Mouse (Mus musculus) left cerebral cortex, postnatal 36 days (tissue): Measurements from ENCODE around the gene Timp4. TPM values are rescaled to one million over a fixed set of nuclear protein-coding genes. Genes with fewer than 3 reads are reported as not detected.
"Not testable (repeated sequence)": the region's sequence is repeated elsewhere in the genome, so short reads cannot be mapped to it uniquely, and the experiment has no call there.

Source experiments
- DNase-seq, 2 experiments: peaks; one replicate each; pipeline ENCODE4 v3.0.0; 2021 to 2022; ENCODE audit warnings: low spot score in 2 of 2, mixed read lengths in 1 of 2
- intact Hi-C: fragments of 180-260 bp; cut with DNase I; formaldehyde crosslinking; loops from one replicate; pipeline ENCODE4 v1.15.1; 2025
- total RNA-seq, 2 experiments: library from RNA; stranded (reverse); gene quantifications; 2 replicates each; pipeline ENCODE4 v1.2.3; 2021

Gene Timp4
- total RNA-seq, 2 experiments from 2014 or later, result 17.2 to 18.5 TPM

GRCm38 (mm10) chr6:115267916-115268315 is 15.9 kb upstream of the Timp4 start:
- intact Hi-C loops, result loop anchor here (1.0 to 5.0 kb wide), 2 partner anchors 40 to 221 kb away; no protein-coding TSS in a partner anchor
- DNase-seq, result peak; percentile 48 to 74

GRCm38 (mm10) chr6:115266791-115267190 is 14.8 kb upstream of the Timp4 start:
- DNase-seq, result no peak
- intact Hi-C loops, result loop anchor here (5.0 kb wide), 1 partner anchor 219 kb away; no protein-coding TSS in a partner anchor

- DNase-seq, result no peak
- intact Hi-C loops, result no loop called here
Observed at GRCm38 (mm10) chr6:115260507-115260906, 8.5 kb upstream of the Timp4 start.

DNA sequence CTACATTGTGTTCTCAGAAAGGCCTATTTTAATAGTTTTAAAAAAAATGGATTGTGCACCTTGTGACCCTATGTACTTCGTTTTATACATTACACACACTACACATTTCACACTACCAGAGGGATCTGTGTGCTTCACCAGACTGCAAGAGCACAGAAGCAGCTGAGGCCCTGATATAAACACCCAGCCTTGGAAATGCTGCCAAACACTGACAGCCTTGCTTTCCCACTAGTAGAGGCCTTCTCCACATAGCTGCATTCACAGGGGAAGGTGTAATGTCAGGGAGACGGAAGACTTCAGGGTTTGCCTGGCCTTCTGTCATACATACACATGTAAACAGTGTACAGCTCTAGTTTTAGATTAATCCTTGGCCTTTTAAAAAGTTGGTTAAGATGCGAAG is 3.2 kb upstream of the Timp4 start:
- intact Hi-C loops, result no loop called here

GRCm38 (mm10) chr6:115251531-115251985 is 447 bp downstream of the Timp4 start:
- DNase-seq, result no peak
- intact Hi-C loops, result no loop called here

More for the DNA sequence above, 3.2 kb upstream of the Timp4 start:
- no peak for DNase-seq

DNA sequence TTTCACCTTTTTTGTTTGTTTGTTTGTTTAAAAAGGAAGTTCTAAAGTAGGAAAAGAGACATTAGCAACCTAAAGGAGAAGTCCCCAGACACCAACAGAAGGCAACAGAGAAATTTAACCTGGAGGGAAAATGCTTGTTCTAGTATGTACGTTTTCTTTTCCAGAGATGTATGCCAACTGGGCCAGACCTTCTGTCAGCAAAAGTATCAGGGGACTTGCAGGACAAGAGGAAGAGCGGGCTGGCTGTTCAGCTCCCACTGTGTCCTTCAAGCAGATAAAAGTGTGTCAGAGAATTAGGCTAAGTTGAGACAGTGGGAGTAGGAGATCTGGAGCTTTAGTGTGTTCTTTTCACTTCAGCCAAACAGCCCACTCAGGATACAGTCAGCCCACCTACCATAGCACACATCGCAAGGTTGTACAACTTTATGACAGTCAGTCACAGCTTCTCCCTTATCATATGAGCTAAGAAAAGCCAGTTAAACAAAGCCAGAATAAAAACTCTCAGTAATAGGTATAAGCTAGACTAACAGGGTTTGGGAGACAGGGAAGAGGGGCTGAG is 6.4 kb downstream of the Timp4 start:
- intact Hi-C loops, result no loop called here
- no peak for DNase-seq

GRCm38 (mm10) chr6:115244222-115244621 is 7.8 kb downstream of the Timp4 start:
- DNase-seq, result no peak
- intact Hi-C loops, result no loop called here

- DNase-seq, result no peak
- intact Hi-C loops, result no loop called here
Observed at GRCm38 (mm10) chr6:115241939-115242338, 10.1 kb downstream of the Timp4 start.

DNA sequence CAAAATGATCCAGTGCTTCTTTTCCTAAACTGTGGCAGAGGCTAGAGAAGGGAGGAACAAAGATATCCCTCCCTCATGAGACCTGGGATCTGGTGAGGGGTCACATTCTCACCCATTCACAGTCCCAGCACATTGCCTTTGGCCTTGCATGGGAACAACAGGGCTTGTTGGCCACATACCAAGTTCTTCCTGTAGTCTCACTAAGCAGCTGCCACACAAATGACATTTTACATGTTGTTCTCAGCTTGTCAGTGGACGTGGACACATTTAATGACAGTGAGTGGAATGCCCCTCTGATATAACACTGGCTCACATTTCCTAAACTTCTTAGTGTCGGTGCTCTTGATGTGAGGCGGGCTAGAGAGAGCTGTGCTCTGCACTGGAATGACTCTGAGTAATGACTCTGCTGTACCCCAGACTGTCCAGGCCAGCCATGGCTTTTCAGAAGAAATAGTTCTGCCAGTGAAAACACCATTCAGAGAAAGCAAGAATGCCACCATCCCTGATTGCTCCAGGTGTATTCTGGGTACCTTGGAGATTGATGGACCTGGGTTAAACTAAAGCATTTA is 10.8 kb downstream of the Timp4 start:
- DNase-seq, result no peak
- intact Hi-C loops, result no loop called here

- DNase-seq, intact Hi-C loops: not testable (repeated sequence)
Observed at GRCm38 (mm10) chr6:115240431-115240830, 11.6 kb downstream of the Timp4 start.

DNA sequence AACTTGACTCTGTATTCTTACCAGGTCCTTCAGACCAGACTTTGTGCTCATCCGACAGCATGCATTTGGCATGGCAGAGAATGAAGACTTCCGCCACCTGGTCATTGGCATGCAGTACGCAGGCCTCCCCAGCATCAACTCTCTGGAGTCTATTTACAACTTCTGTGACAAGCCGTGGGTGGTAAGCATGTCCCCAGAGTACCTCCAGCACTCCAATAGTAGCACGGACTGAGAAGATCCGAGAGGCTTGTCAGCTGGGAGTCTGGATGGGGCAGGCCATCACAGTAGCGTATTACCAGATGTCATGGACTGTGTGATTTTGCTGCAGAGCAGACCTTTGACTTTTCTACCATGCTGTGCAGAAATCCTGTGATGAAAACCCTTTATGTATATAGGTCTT is 12.7 kb downstream of the Timp4 start:
- intact Hi-C loops, result loop anchor here (10.0 kb wide), 1 partner anchor 195 kb away; no protein-coding TSS in a partner anchor
- no peak for DNase-seq

DNA sequence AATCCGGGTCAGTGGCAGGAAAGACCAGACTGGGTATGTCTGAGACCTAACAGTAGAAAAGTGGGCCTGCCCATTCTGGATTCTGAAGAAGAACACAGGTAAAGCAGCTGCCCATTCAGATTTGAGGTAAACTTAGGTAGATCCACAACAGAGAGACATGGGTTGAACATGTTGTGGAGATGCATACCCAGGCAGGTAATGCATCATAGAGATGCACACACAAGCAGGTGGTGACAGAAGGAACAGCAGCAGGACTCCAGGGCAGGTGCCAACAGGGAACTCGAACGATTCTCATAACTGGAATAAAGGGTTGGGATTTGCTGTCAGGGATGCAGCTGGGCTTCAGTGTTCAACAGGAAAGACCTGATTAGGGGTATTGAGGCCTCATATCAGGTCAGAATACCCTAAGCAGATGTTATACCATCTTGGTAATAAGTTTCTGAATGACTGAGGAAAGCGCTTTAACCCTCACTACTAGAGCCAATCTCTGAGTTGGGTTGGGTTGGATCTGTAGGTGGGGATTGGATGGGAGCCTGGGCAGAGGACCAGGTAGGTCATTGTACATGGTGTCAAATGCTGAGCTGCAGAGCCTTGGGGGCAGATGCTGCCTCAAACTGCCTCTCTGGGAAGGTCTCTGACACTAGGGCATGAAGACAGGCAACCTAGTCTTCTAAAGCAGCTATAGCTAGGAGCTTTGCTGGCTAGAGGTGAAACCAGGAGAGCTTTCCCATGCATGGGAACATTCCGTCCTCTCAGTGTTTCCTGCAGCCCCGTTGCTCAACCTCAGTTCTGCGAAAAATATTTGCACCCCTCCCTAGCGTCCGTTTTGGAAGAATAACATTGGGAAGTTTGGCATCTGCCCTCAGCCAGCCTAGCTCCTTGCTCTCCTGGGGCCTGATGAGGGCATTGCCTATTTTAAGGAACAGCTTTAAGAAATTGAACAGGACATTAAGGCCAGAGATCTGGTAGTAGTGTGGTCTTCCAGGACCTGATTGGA is 13.7 kb downstream of the Timp4 start:
- intact Hi-C loops, result loop anchor here (10.0 kb wide), 1 partner anchor 194 kb away; no protein-coding TSS in a partner anchor
- no peak for DNase-seq

DNA sequence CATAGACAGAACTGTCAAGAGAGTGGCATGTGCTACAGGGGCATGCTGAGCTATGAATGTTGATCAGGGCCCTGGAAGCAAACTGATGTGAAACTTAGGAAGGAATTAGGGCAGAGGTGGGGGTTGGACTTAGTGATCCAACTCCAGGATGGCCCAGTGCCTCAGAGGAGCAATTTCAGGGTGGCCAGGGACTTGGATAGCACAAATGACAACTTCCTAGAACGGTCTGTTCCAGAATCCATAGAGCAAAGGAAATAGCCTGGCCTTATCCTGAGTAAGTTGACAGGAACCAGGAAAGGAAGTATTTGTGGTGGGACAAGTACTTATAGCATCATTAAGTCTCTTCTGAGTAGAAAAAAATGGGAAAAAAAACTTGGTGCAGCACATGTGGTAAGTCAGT is 19.4 kb downstream of the Timp4 start:
- no peak for DNase-seq
- intact Hi-C loops, result loop anchor here (10.0 kb wide), 1 partner anchor 188 kb away; no protein-coding TSS in a partner anchor

GRCm38 (mm10) chr6:115231836-115232235 is 20.2 kb downstream of the Timp4 start:
- intact Hi-C loops, result loop anchor here (10.0 kb wide), 1 partner anchor 187 kb away; no protein-coding TSS in a partner anchor
- DNase-seq, result no peak

- intact Hi-C loops, result loop anchor here (10.0 kb wide), 1 partner anchor 186 kb away; no protein-coding TSS in a partner anchor
- no peak for DNase-seq
Observed at GRCm38 (mm10) chr6:115230557-115230956, 21.4 kb downstream of the Timp4 start.

DNA sequence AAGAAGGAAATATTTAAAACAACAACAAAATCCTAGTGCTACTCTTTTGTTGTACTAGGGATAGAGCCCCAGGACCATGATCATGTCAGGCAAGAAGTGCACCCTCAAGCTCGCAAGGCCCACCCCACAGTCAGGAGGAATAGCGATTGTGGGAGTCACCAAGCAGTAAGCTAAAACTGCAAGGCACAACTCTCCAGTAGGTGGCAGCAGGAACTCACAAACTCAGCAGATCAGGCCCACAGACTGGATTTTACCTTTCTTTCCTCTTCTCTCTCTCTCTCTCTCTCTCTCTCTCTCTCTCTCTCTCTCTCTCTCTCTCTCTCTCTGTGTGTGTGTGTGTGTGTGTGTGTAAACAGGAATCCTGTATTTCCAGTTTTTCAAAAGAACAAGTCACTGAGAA is 24.5 kb downstream of the Timp4 start:
- intact Hi-C loops, result loop anchor here (2.0 to 10.0 kb wide), 2 partner anchors 93 to 311 kb away; partner anchors contain the start of gene Syn2
- DNase-seq, result peak; percentile 62 to 81

- intact Hi-C loops, result loop anchor here (2.0 to 10.0 kb wide), 2 partner anchors 92 to 312 kb away; partner anchors contain the start of gene Syn2
- DNase-seq, result no peak
Observed at GRCm38 (mm10) chr6:115227043-115227442, 25.0 kb downstream of the Timp4 start, which contains the start of gene Gm17482. Gene Gm17482, plus strand, starts transcription at chr6:115227343.

GRCm38 (mm10) chr6:115225519-115225918 is 26.5 kb downstream of the Timp4 start:
- intact Hi-C loops, result loop anchor here (10.0 kb wide), 1 partner anchor 91 kb away; the partner anchor contains the start of gene Syn2
- DNase-seq, result no peak

- peak; percentile 59 to 66 for DNase-seq
- intact Hi-C loops, result loop anchor here (10.0 kb wide), 1 partner anchor 86 kb away; the partner anchor contains the start of gene Syn2
Observed at GRCm38 (mm10) chr6:115221215-115221641, 30.8 kb downstream of the Timp4 start.
